Comparison of ENCODE assay signal across 16 mouse cellular contexts in the genomic region with DNA sequence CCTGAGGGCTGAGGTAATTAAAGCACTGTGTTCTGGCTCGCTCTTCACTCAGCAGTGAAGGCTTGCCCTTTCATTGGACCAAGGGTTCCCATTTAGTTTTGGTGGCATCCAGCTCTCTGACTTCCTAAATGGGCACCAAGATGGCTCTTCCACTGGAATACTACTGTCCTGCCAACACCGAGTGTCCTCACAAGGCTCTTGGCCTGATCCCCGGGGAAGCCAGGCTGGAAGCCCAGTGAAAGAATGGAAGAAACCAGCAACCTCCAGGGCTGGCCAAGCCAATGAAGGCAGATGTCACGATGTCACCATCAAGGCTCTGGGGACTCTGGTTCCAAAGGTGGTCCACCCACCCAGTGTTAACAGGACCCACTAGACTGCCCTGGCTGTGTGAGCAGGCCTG. TPM values are rescaled to one million over a fixed set of nuclear protein-coding genes. Genes with fewer than 3 reads are reported as not detected.
DNase-seq lines count a peak whose midpoint lies in the region; ATAC-seq and TF ChIP-seq lines count a peak whose summit lies in the region.
"Had no signal": no experiment of that assay in that cellular context is flagged by ENCODE, and none has a peak within 500 bp of the region (broad histone marks: within the 10 kb centered on the region; RNA-seq: fewer than 3 reads in every experiment).

No protein-coding gene starts in this region.

- peak; percentile 54 to 65 for DNase-seq in heart, adult 18-20 months
- no peak for DNase-seq in heart, postnatal 10 days
- DNase-seq in ovary, postnatal 14 days (ENCODE audit: low spot score), result peak; percentile 16
- DNase-seq in ovary, postnatal 10 days (ENCODE audit: low spot score), result no peak
- DNase-seq in gastrocnemius, postnatal 10 days, result peak; percentile 37
- no peak for DNase-seq in stomach, postnatal 0 days (ENCODE audit: low spot score)
- no peak for DNase-seq in right cerebral cortex, postnatal 4 days
- DNase-seq: cerebellum, adult 8-10 months; kidney, postnatal 36 days; lung, embryonic 14.5 days; lung, postnatal 36 days; spleen, adult 18-20 months; thymus, adult 2 months had no signal

- intact Hi-C loops in heart, postnatal 10 days (cut with DNase I), result no loop called here

- no peak for TF ChIP-seq EP300 in stomach, postnatal 0 days (optimal IDR thresholded peaks at IDR 0.05)

- H3K36me3 ChIP-seq in stomach, postnatal 0 days (ENCODE audit: control insufficient read depth, insufficient read depth, low read length), result no peaks in the 10 kb centered on the region
- H3K36me3 ChIP-seq: hindbrain, embryonic 15.5 days; intestine, embryonic 15.5 days; limb, embryonic 15.5 days had no signal

- no peaks in the 10 kb centered on the region for H3K9me3 ChIP-seq in stomach, postnatal 0 days (ENCODE audit: control insufficient read depth, low read length)
- H3K9me3 ChIP-seq: hindbrain, embryonic 15.5 days; intestine, embryonic 15.5 days; limb, embryonic 15.5 days had no signal

- 91% methylated on average over 4 of the region's 4 CpGs for WGBS in stomach, postnatal 0 days

- TF ChIP-seq CTCF in stomach, postnatal 0 days (IDR thresholded peaks at IDR 0.05; ENCODE audit: low read depth), result no peak

- no peak for ATAC-seq in stomach, postnatal 0 days (ENCODE audit: low FRiP score, low TSS enrichment)
- ATAC-seq: intestine, embryonic 15.5 days had no signal

- no peaks in the 10 kb centered on the region; the same call in 1 of the 2 replicates for H3K4me1 ChIP-seq in stomach, postnatal 0 days (replicated peaks; ENCODE audit: control insufficient read depth, insufficient read depth)
- H3K4me1 ChIP-seq: hindbrain, embryonic 15.5 days; intestine, embryonic 15.5 days had no signal

- no peak overlapping the region for H3K9ac ChIP-seq in stomach, postnatal 0 days (ENCODE audit: low read length)
- H3K9ac ChIP-seq: hindbrain, embryonic 15.5 days; intestine, embryonic 15.5 days; limb, embryonic 15.5 days; lung, embryonic 14.5 days had no signal

- H3K4me3 ChIP-seq in stomach, postnatal 0 days (ENCODE audit: low read depth, low read length), result no peak overlapping the region
- H3K4me3 ChIP-seq: hindbrain, embryonic 15.5 days; intestine, embryonic 15.5 days; limb, embryonic 15.5 days had no signal

- no peak overlapping the region for H3K27ac ChIP-seq in stomach, postnatal 0 days (replicated peaks)
- H3K27ac ChIP-seq: hindbrain, embryonic 15.5 days; intestine, embryonic 15.5 days; limb, embryonic 15.5 days had no signal

- H3K27me3 ChIP-seq in stomach, postnatal 0 days (ENCODE audit: control insufficient read depth, insufficient read depth, low read length), result no peaks in the 10 kb centered on the region
- H3K27me3 ChIP-seq: hindbrain, embryonic 15.5 days; intestine, embryonic 15.5 days; limb, embryonic 15.5 days had no signal

- no peak overlapping the region for H3K4me2 ChIP-seq in stomach, postnatal 0 days (replicated peaks; ENCODE audit: low read depth)
- H3K4me2 ChIP-seq: hindbrain, embryonic 15.5 days; intestine, embryonic 15.5 days; limb, embryonic 15.5 days; lung, embryonic 14.5 days had no signal

RNA-seq across cellular contexts. Expression of a gene that starts 28.5 kb away (rescaled TPM):
- 10 to 100 TPM; 47.5 to 50.4 TPM for total RNA-seq in heart, adult 18-20 months (2021)
- 10 to 100 TPM; 67.4 to 81.0 TPM for total RNA-seq in heart, postnatal 10 days (2021)
- 100 to 1,000 TPM in 1 of 2 experiments, 10 to 100 TPM in 1; 85.6 to 102 TPM for total RNA-seq in gastrocnemius, postnatal 10 days (2021)
- 71.1 and 74.1 TPM in 2 replicates for polyA plus RNA-seq in stomach, postnatal 0 days (2015; fragmentation: Nextera tagmentation; extraction: Ambion mirVana)

Comparison
In these comparisons a context has a peak if more than half of its experiments do, and no peak if none do; other contexts are left out.
1. DNase-seq: peak in heart, adult 18-20 months (2 of 2), ovary, postnatal 14 days (single experiment) and gastrocnemius, postnatal 10 days (single experiment); none in heart, postnatal 10 days (0 of 2), ovary, postnatal 10 days (single experiment), stomach, postnatal 0 days (single experiment) and right cerebral cortex, postnatal 4 days (single experiment).